Mouse (Mus musculus) neural tube, embryonic 11.5 days (tissue): ENCODE results near the gene Ap5s1. TPM values are rescaled to one million over a fixed set of nuclear protein-coding genes. Genes with fewer than 3 reads are reported as not detected.

ENCODE experiments used
- ATAC-seq: fragments of 200-750 bp; cut with Nextera tagmentation; 2 replicates; pipeline ENCODE4 v1.8.0; 2017; ENCODE audit warnings: moderate number of reproducible peaks, mild to moderate bottlenecking, moderate TSS enrichment, moderate library complexity; ENCODE audit not compliant: insufficient read depth, low FRiP score, low TSS enrichment
- DNase-seq: peaks from one replicate; pipeline ENCODE4 v3.0.0-alpha.2; 2015; ENCODE audit warnings: low spot score
- H3K27ac ChIP-seq: fragments of 300-500 bp; sonication (generic); 2 replicates; pipeline ENCODE4 v1.5.1; 2014; ENCODE audit warnings: low read depth, mild to moderate bottlenecking, low read length
- H3K27me3 ChIP-seq: fragments of 300-500 bp; sonication (generic); 2 replicates; pipeline ENCODE4 v1.6.1; 2014; ENCODE audit warnings: mild to moderate bottlenecking, low read length, mixed read lengths; ENCODE audit not compliant: control insufficient read depth, insufficient read depth
- H3K36me3 ChIP-seq: fragments of 300-500 bp; sonication (generic); 2 replicates; pipeline ENCODE4 v1.6.1; 2014; ENCODE audit warnings: mild to moderate bottlenecking, low read length, moderate library complexity, mixed read lengths; ENCODE audit not compliant: control insufficient read depth, insufficient read depth
- H3K4me1 ChIP-seq: fragments of 300-500 bp; sonication (generic); 2 replicates; pipeline ENCODE4 v1.6.1; 2014; ENCODE audit warnings: low read length, mixed read lengths; ENCODE audit not compliant: control insufficient read depth, insufficient read depth
- H3K4me2 ChIP-seq: fragments of 300-500 bp; sonication (generic); 2 replicates; pipeline ENCODE4 v1.6.1; 2014; ENCODE audit warnings: low read depth, mild to moderate bottlenecking, moderate library complexity
- H3K4me3 ChIP-seq: fragments of 300-500 bp; sonication (generic); 2 replicates; pipeline ENCODE4 v1.5.1; 2014; ENCODE audit warnings: low read depth, low read length
- H3K9ac ChIP-seq: fragments of 300-500 bp; sonication (generic); 2 replicates; pipeline ENCODE4 v1.6.1; 2014; ENCODE audit warnings: mild to moderate bottlenecking, low read length
- H3K9me3 ChIP-seq: fragments of 300-500 bp; sonication (generic); 2 replicates; pipeline ENCODE4 v1.6.1; 2016; ENCODE audit warnings: low read length; ENCODE audit not compliant: control insufficient read depth
- WGBS: fragments of 180-500 bp; shearing (Covaris S2); extraction: QIAGEN DNeasy Blood & Tissue Kit; methylation state at CpG from one replicate; pipeline ENCODE4 v1.1.7; 2014; 5-methylcytosine and 5-hydroxymethylcytosine counted together
- polyA plus RNA-seq: library from polyadenylated mRNA; unstranded; fragments of >200 nt; fragmentation: Nextera tagmentation; extraction: Ambion mirVana; gene quantifications from 2 replicates; pipeline ENCODE4 v1.2.1, GENCODE M21; 2014

The Ap5s1 gene
- polyA plus RNA-seq, 1 experiment from 2014 or later, result 27.6 TPM

- H3K36me3 ChIP-seq, result no peaks in the 10 kb centered on the region
- H3K4me1 ChIP-seq, result peaks cover 5% of the 10 kb centered on the region; the same call in 1 of the 2 replicates
- no peak overlapping the region for H3K4me2 ChIP-seq
- no peaks in the 10 kb centered on the region for H3K27me3 ChIP-seq
- H3K27ac ChIP-seq, result no peak overlapping the region
- no peak for ATAC-seq
- no peaks in the 10 kb centered on the region for H3K9me3 ChIP-seq
- no peak overlapping the region for H3K4me3 ChIP-seq
- no peak overlapping the region for H3K9ac ChIP-seq
- DNase-seq, result no peak
- WGBS, result 100% methylated on average over 2 of the region's 2 CpGs
Observed at GRCm38 (mm10) chr2:131208356-131208755, 1.5 kb downstream of the Ap5s1 start.

GRCm38 (mm10) chr2:131209125-131209795, 2.4 kb downstream of the Ap5s1 start:
- Histone ChIP-seq H3K4me3 (peak overlapping the region; percentile 57), H3K4me2 (peak overlapping the region; percentile 67; the same call in 1 of the 2 replicates), H3K4me1 (peaks cover 5% of the 10 kb centered on the region; the same call in 1 of the 2 replicates), H3K9me3 (no peaks in the 10 kb centered on the region), H3K27ac (no peak overlapping the region; the same call in 1 of the 2 replicates), H3K27me3 (no peaks in the 10 kb centered on the region), H3K36me3 (no peaks in the 10 kb centered on the region; the same call in 1 of the 2 replicates), H3K9ac (peak overlapping the region; percentile 73; the same call in 1 of the 2 replicates)
- WGBS, result 76% methylated on average over 4 of the region's 4 CpGs
- no peak for DNase-seq
- no peak; the same call in 1 of the 2 replicates for ATAC-seq

- H3K4me3 ChIP-seq, result peak overlapping the region; percentile 57
- peak; percentile 96 for ATAC-seq
- no peaks in the 10 kb centered on the region for H3K9me3 ChIP-seq
- peak overlapping the region; percentile 85 for H3K27ac ChIP-seq
- no peaks in the 10 kb centered on the region for H3K27me3 ChIP-seq
- H3K9ac ChIP-seq, result peak overlapping the region; percentile 73
- WGBS, result 2% methylated on average over 50 of the region's 50 CpGs
- DNase-seq, result peak; percentile 96
- no peaks in the 10 kb centered on the region; the same call in 1 of the 2 replicates for H3K36me3 ChIP-seq
- H3K4me1 ChIP-seq, result peaks cover 5% of the 10 kb centered on the region; the same call in 1 of the 2 replicates
- peak overlapping the region; percentile 67 for H3K4me2 ChIP-seq
Observed at GRCm38 (mm10) chr2:131209969-131210792, 3.3 kb downstream of the Ap5s1 start.

GRCm38 (mm10) chr2:131211026-131211615, 4.2 kb downstream of the Ap5s1 start:
- Histone ChIP-seq H3K27me3 (no peaks in the 10 kb centered on the region), H3K4me1 (peaks cover 5% of the 10 kb centered on the region; the same call in 1 of the 2 replicates), H3K36me3 (no peaks in the 10 kb centered on the region; the same call in 1 of the 2 replicates), H3K4me3 (peak overlapping the region; percentile 57), H3K9me3 (no peaks in the 10 kb centered on the region), H3K4me2 (peak overlapping the region; percentile 67), H3K9ac (peak overlapping the region; percentile 73), H3K27ac (no peak overlapping the region)
- DNase-seq (no peak), ATAC-seq (no peak)
- WGBS, result 80% methylated on average over 9 of the region's 9 CpGs

GRCm38 (mm10) chr2:131213773-131214172, 6.9 kb downstream of the Ap5s1 start:
- H3K4me3 ChIP-seq, result no peak overlapping the region
- no peak overlapping the region for H3K27ac ChIP-seq
- no peak overlapping the region for H3K4me2 ChIP-seq
- 87% methylated on average over 7 of the region's 7 CpGs for WGBS
- no peaks in the 10 kb centered on the region; the same call in 1 of the 2 replicates for H3K36me3 ChIP-seq
- no peak for ATAC-seq
- no peak overlapping the region for H3K9ac ChIP-seq
- no peaks in the 10 kb centered on the region for H3K9me3 ChIP-seq
- H3K4me1 ChIP-seq, result peaks cover 5% of the 10 kb centered on the region; the same call in 1 of the 2 replicates
- H3K27me3 ChIP-seq, result no peaks in the 10 kb centered on the region
- no peak for DNase-seq

GRCm38 (mm10) chr2:131215941-131216858, 9.3 kb downstream of the Ap5s1 start:
- WGBS, result 87% methylated on average over 7 of the region's 7 CpGs
- no peak overlapping the region for H3K27ac ChIP-seq
- no peaks in the 10 kb centered on the region; the same call in 1 of the 2 replicates for H3K36me3 ChIP-seq
- ATAC-seq, result no peak
- DNase-seq, result no peak
- H3K4me3 ChIP-seq, result no peak overlapping the region
- H3K9me3 ChIP-seq, result no peaks in the 10 kb centered on the region
- H3K27me3 ChIP-seq, result no peaks in the 10 kb centered on the region
- no peak overlapping the region for H3K9ac ChIP-seq
- no peak overlapping the region for H3K4me2 ChIP-seq
- H3K4me1 ChIP-seq, result no peaks in the 10 kb centered on the region; the same call in 1 of the 2 replicates

GRCm38 (mm10) chr2:131220030-131220429, 13.2 kb downstream of the Ap5s1 start:
- no peak overlapping the region for H3K9ac ChIP-seq
- H3K27ac ChIP-seq, result no peak overlapping the region
- no peaks in the 10 kb centered on the region for H3K4me1 ChIP-seq
- H3K27me3 ChIP-seq, result no peaks in the 10 kb centered on the region
- ATAC-seq (no peak), DNase-seq (no peak)
- no peaks in the 10 kb centered on the region for H3K9me3 ChIP-seq
- H3K4me3 ChIP-seq, result no peak overlapping the region
- WGBS, result 83% methylated on average over 4 of the region's 4 CpGs
- H3K36me3 ChIP-seq, result no peaks in the 10 kb centered on the region
- no peak overlapping the region for H3K4me2 ChIP-seq
